Mouse (Mus musculus) liver, adult 2 months (tissue): Measurements from ENCODE around the gene Adam15. TPM values are rescaled to one million over a fixed set of nuclear protein-coding genes. Genes with fewer than 3 reads are reported as not detected.

Experiments
- DNase-seq: peaks from one replicate; pipeline ENCODE4 v3.0.0-alpha.2; 2011; ENCODE audit warnings: low read depth, low spot score; ENCODE audit errors: extremely low read depth
- H3K27ac ChIP-seq: fragments of 200-500 bp; replicated peaks from 2 replicates; pipeline ENCODE4 v1.5.1; 2012; ENCODE audit warnings: low read depth, mild to moderate bottlenecking, control low read depth, inconsistent platforms, low read length; ENCODE audit not compliant: insufficient read depth
- H3K27me3 ChIP-seq: fragments of 200-500 bp; 2 replicates; pipeline ENCODE4 v1.6.1; 2012; ENCODE audit warnings: mild to moderate bottlenecking, moderate library complexity, low read length, inconsistent platforms; ENCODE audit not compliant: control insufficient read depth, insufficient read depth
- H3K36me3 ChIP-seq: fragments of 200-500 bp; 2 replicates; pipeline ENCODE4 v1.6.1; 2012; ENCODE audit warnings: low read length, inconsistent platforms; ENCODE audit not compliant: control insufficient read depth, insufficient read depth
- H3K4me1 ChIP-seq: fragments of 200-500 bp; 2 replicates; pipeline ENCODE4 v1.6.1; 2011; ENCODE audit warnings: low read length; ENCODE audit not compliant: control insufficient read depth, insufficient read depth
- H3K4me3 ChIP-seq: fragments of 200-500 bp; 2 replicates; pipeline ENCODE4 v1.5.1; 2011; ENCODE audit warnings: low read depth, mild to moderate bottlenecking, control low read depth, low read length, moderate library complexity; ENCODE audit not compliant: insufficient read depth
- H3K79me2 ChIP-seq: fragments of 200-500 bp; 2 replicates; pipeline ENCODE4 v1.6.1; 2012; ENCODE audit warnings: inconsistent platforms, mild to moderate bottlenecking, low read length, moderate library complexity; ENCODE audit not compliant: control insufficient read depth, insufficient read depth
- H3K9ac ChIP-seq: fragments of 200-500 bp; 2 replicates; pipeline ENCODE4 v1.6.1; 2012; ENCODE audit warnings: low read depth, mild to moderate bottlenecking, control low read depth, inconsistent platforms, low read length
- CTCF ChIP-seq: fragments of 200-500 bp; IDR thresholded peaks from 2 replicates; pipeline ENCODE4 v1.5.1; 2011; ENCODE audit warnings: low read depth, low read length, control low read depth
- POLR2A ChIP-seq: fragments of 200-500 bp; IDR thresholded peaks from 2 replicates; pipeline ENCODE4 v1.6.1; 2011; ENCODE audit warnings: low read length, control low read depth; ENCODE audit not compliant: insufficient read depth; ENCODE audit errors: extremely low read depth
- WGBS: fragments of 180-500 bp; shearing (Covaris S2); methylation state at CpG from one replicate; pipeline ENCODE4 v1.1.7; 2018; 5-methylcytosine and 5-hydroxymethylcytosine counted together
- polyA plus RNA-seq: library from polyadenylated mRNA; depleted of rRNA; stranded (reverse); fragments of >200 nt; gene quantifications from 2 replicates; pipeline ENCODE4 v1.2.3, GENCODE M21; 2012
- total RNA-seq: library from RNA; depleted of rRNA; stranded (reverse); fragments of >200 nt; gene quantifications from 2 replicates; pipeline ENCODE4 v1.2.3, GENCODE M21; 2014

The Adam15 gene
- total and polyA plus RNA-seq, 2 experiments: 1.4 to 4.7 TPM

GRCm38 (mm10) chr3:89373581-89374231, 23.9 kb upstream of the Adam15 start:
- Histone ChIP-seq H3K4me1 (no peaks in the 10 kb centered on the region), H3K9ac (no peak overlapping the region), H3K27ac (no peak overlapping the region), H3K27me3 (no peaks in the 10 kb centered on the region), H3K4me3 (no peak overlapping the region), H3K79me2 (no peaks in the 10 kb centered on the region), H3K36me3 (peaks cover 2% of the 10 kb centered on the region; the same call in 1 of the 2 replicates)
- TF ChIP-seq POLR2A: no peak
- TF ChIP-seq CTCF: no peak
- no peak for DNase-seq
- 38% methylated on average over 5 of the region's 5 CpGs for WGBS

- no peaks in the 10 kb centered on the region for H3K27me3 ChIP-seq
- no peak overlapping the region for H3K27ac ChIP-seq
- no peak for TF ChIP-seq POLR2A
- TF ChIP-seq CTCF: no peak
- 21% methylated on average over 11 of the region's 11 CpGs for WGBS
- peak; percentile 55 for DNase-seq
- H3K9ac ChIP-seq: no peak overlapping the region
- no peaks in the 10 kb centered on the region for H3K79me2 ChIP-seq
- peak overlapping the region; percentile 20; the same call in 1 of the 2 replicates for H3K4me3 ChIP-seq
- peaks cover 2% of the 10 kb centered on the region; the same call in 1 of the 2 replicates for H3K4me1 ChIP-seq
- no peaks in the 10 kb centered on the region for H3K36me3 ChIP-seq
These were observed 17.5 kb upstream of the Adam15 start for GRCm38 (mm10) chr3:89367338-89367737.

- H3K9ac ChIP-seq: no peak overlapping the region
- WGBS: 87% methylated on average over 20 of the region's 20 CpGs
- no peaks in the 10 kb centered on the region for H3K27me3 ChIP-seq
These were observed 16.0 kb upstream of the Adam15 start for GRCm38 (mm10) chr3:89365486-89366414.

GRCm38 (mm10) chr3:89365153-89365485, 15.3 kb upstream of the Adam15 start, which contains the start of gene Dcst1:
TSS of gene Dcst1 (minus strand) at chr3:89365253.
- Histone ChIP-seq H3K4me3 (no peak within 1 kb of the TSS), H3K36me3 (no peaks in the 10 kb centered on the region), H3K27me3 (no peaks in the 10 kb centered on the region), H3K9ac (no peak within 1 kb of the TSS), H3K4me1 (peaks cover 2% of the 10 kb centered on the region; the same call in 1 of the 2 replicates), H3K79me2 (no peaks in the 10 kb centered on the region), H3K27ac (no peak within 1 kb of the TSS)
- no peak for TF ChIP-seq POLR2A
- no peak for TF ChIP-seq CTCF
- no peak for DNase-seq
- 93% methylated on average over 11 of the region's 11 CpGs for WGBS

More at GRCm38 (mm10) chr3:89365486-89366414, 16.0 kb upstream of the Adam15 start:
- Histone ChIP-seq H3K4me3 (no peak overlapping the region), H3K4me1 (peaks cover 2% of the 10 kb centered on the region; the same call in 1 of the 2 replicates), H3K27ac (no peak overlapping the region), H3K36me3 (no peaks in the 10 kb centered on the region), H3K79me2 (no peaks in the 10 kb centered on the region)
- no peak for DNase-seq
- TF ChIP-seq POLR2A: no peak
- TF ChIP-seq CTCF: no peak

GRCm38 (mm10) chr3:89364631-89365030, 14.8 kb upstream of the Adam15 start:
- Histone ChIP-seq H3K27ac (no peak overlapping the region), H3K79me2 (no peaks in the 10 kb centered on the region), H3K4me1 (peaks cover 2% of the 10 kb centered on the region; the same call in 1 of the 2 replicates), H3K36me3 (no peaks in the 10 kb centered on the region), H3K27me3 (no peaks in the 10 kb centered on the region), H3K9ac (no peak overlapping the region), H3K4me3 (no peak overlapping the region)
- no peak for TF ChIP-seq POLR2A
- TF ChIP-seq CTCF: no peak
- 89% methylated on average over 8 of the region's 8 CpGs for WGBS
- no peak for DNase-seq

- H3K79me2 ChIP-seq: no peaks in the 10 kb centered on the region
- no peak within 1 kb of the TSS for H3K4me3 ChIP-seq
- no peak within 1 kb of the TSS for H3K27ac ChIP-seq
- TF ChIP-seq POLR2A: no peak
- TF ChIP-seq CTCF: no peak
- no peaks in the 10 kb centered on the region for H3K27me3 ChIP-seq
- no peaks in the 10 kb centered on the region for H3K36me3 ChIP-seq
- no peaks in the 10 kb centered on the region for H3K4me1 ChIP-seq
- no peak within 1 kb of the TSS for H3K9ac ChIP-seq
- no peak for DNase-seq
- 93% methylated on average over 7 of the region's 7 CpGs for WGBS
These were observed 11.9 kb upstream of the Adam15 start, which contains the start of gene Dcst2 for GRCm38 (mm10) chr3:89361675-89362074. TSS of gene Dcst2 (plus strand) at chr3:89361975.
